Mouse (Mus musculus) liver, adult 2 months (tissue): ENCODE results near the gene Ulk4.

Experiments used
- CTCF ChIP-seq: fragments of 200-500 bp; IDR thresholded peaks from 2 replicates; pipeline ENCODE4 v1.5.1; 2011; ENCODE audit warnings: low read depth, low read length, control low read depth
- POLR2A ChIP-seq: fragments of 200-500 bp; IDR thresholded peaks from 2 replicates; pipeline ENCODE4 v1.6.1; 2011; ENCODE audit warnings: low read length, control low read depth; ENCODE audit not compliant: insufficient read depth; ENCODE audit errors: extremely low read depth

GRCm38 (mm10) chr9:120936351-120936750, 340.6 kb downstream of the Ulk4 start:
- TF ChIP-seq CTCF (peak; percentile 78), POLR2A (no peak)
